Mouse (Mus musculus) liver, postnatal 0 days (tissue): Measurements from ENCODE around the gene Rwdd3.

Experiments used
- CTCF ChIP-seq: sonication (generic); IDR thresholded peaks from 2 replicates; pipeline ENCODE4 v1.5.1; 2016; ENCODE audit warnings: antibody characterized with exemption, low read depth
- EP300 ChIP-seq: IDR thresholded peaks from 2 replicates; pipeline ENCODE4 v1.6.1; 2016; ENCODE audit warnings: antibody characterized with exemption, low read depth, mild to moderate bottlenecking

DNA sequence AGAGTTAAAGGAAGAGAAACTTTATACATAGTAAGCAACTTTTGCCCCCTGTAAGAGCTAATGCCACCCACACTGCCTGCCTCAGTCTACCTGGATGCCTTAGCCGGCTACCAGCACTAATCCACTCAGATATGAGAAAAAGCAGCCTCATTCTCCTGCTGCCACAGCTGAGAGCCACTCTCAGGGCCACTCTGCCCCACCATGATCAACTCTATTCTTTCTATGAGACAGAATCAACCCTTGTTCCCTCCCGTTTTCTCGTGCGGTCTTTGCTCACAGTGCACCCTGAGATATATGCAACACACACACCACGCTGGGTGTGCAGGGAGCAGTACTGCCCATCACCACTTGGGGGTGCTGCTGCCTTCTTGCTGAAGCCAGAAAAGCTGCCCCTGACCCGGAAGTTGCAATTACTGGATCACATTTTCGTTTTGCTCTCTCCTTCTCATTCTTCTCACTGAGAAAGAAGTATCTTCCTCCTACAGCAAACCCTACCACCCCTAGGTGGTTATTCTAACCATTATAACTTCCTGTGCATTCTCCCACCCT lies 8.2 kb downstream of the Rwdd3 start:
- peak; percentile 98 for TF ChIP-seq CTCF
- no peak for TF ChIP-seq EP300
